Mouse (Mus musculus): Measurements from ENCODE around the gene Tmem231.

- TF ChIP-seq POLR2A (IDR thresholded peaks at IDR 0.05; ENCODE audit: borderline replicate concordance, extremely low read depth, low read depth, low read length) (no peak), CTCF (IDR thresholded peaks at IDR 0.05; ENCODE audit: insufficient read depth, low read length) (no peak)
These were observed 42.8 kb downstream of the Tmem231 start for GRCm38 (mm10) chr8:111890911-111891303.
